Mouse (Mus musculus) left cerebral cortex, adult 11 months (tissue): ENCODE results near the gene Zc3h12a.

Experiments
- DNase-seq: peaks from one replicate; pipeline ENCODE4 v3.0.0; 2022; ENCODE audit warnings: low spot score

The Zc3h12a gene

DNA sequence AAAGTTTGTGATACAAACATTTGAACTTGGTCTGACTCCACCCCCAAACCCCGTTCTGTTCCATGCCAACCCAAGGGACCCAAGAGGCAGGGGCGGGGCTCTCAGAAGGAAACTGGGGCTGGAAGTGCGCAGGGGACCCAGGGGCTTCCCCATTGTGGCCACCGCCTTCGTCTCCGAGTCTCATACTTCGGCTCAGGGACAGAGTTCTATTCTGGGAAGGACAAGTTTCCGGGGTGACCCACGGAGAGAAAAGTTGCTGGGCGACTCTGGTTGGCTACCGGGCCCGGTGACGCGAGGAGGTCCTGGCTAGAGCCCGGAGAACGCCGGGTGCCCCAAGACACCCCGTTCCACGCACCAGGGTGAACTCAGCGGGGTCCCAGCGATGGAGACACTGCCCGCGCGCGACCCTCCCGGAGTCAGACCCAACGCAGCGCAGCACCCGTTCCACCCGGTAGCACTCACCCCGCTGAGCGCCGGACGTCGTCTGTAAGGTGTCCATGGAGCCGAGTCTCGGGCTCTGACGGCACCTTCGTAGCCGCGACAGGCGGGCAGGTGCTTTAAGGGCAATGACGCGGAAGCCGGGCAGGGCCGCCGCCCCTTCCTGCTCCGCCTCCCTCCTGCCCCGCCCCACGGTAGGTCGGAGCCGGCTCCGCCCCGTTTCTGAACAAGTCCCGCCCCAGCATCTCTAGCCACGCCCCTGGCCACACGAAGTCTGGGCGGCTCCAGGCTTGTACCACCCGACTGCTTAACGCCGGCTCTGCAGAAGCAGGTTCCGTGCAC, at the start of gene Zc3h12a:
Gene Zc3h12a, minus strand, starts transcription at position 536 of the 780 bp plus-strand sequence.
- DNase-seq = no peak

DNA sequence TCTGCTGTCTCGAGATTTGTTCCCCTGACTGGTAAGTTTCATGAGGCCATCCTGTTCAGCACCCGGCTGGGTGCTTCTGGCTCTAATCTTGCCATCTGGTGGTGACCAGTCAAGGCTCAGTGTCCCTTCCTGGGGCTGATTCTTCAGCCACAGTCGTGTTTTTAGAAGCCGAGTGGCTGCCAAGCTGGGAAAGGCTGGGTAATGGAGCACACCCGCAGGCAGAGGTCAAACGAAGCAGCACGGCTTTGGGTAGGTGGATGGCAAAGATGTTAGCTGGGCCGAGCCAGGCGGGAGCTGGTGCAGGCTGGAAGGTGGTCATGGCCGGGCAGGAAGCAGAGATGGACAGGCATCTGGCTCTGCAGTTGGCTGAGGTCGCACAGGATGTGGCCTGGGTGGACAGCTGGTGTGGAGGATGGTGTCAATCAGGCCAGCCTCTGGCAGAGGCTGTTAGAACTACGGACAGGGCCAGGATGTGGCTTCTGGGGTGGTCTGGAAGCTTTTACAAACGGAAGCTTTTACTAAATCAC, 49.1 kb upstream of the Zc3h12a start:
- DNase-seq = no peak

DNA sequence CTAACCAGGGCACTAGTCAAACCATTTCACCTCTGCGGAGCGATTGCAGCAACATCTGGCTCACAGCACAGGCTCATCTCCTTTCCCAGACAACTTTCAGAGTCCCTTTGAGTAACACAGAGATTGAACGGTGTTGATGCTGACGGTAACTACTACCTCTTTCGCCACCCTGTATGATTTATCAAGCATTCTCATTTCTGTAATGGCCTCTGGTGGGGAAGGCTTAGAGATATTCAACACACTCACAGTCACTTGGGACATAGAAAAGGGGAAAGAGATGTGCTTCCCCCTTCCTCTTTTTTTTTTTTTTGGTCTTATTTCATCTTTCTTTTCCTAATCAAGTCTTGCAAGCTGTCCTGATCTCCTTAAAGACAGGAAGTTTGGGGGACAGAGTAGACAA, 48.5 kb upstream of the Zc3h12a start:
- no peak for DNase-seq

DNA sequence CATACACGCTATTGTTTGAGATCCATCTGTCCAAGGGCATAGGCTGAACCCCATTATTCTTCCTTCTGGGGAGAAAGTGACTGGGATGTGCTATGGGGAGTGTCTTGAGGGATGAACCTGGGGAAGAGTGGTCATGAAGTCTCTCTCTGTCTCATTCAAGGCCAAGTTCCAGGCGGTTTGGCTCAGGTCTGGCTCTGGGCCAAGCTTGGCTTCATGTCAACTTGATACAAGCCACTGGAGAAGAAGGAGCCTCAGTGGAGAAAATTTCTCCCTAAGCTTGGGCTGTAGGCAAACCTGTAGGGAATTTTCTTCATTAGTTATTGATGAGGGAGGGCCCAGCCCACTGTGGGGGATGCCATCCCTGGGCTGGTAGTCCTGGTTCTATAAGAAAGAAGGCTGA, 48.0 kb upstream of the Zc3h12a start:
- DNase-seq = no peak

DNA sequence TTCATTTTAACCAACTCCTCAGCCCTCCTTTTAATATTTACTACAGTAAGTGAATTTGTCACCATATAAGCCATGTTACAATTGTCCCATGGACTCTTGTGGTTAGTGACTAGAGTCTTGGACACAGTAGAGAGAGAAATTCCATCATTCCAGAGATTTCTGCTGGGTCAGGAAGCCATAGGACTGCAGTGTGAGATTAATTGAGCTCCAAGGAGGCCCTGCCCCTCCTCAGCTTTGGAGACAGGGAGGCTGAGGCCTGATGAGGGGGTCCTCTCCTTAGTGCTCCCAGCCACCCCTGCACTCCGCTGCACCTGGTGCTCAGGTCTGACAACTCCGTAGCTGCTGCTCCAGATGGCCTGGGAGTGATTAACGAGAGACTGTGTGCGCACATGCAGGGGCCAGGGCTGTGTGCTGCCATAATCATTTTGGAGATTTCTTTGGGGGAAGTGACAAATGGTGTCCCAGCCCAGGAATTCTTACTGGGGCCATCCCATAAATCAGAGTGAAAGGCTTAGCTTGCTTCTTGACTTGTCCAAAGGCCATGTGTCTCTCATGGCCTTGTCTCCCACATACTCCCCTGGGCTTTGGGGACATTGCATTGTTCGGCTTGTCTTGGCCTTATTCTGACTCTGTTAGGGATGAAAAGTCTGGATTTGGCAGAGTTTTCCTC, 47.0 kb upstream of the Zc3h12a start:
- no peak for DNase-seq

DNA sequence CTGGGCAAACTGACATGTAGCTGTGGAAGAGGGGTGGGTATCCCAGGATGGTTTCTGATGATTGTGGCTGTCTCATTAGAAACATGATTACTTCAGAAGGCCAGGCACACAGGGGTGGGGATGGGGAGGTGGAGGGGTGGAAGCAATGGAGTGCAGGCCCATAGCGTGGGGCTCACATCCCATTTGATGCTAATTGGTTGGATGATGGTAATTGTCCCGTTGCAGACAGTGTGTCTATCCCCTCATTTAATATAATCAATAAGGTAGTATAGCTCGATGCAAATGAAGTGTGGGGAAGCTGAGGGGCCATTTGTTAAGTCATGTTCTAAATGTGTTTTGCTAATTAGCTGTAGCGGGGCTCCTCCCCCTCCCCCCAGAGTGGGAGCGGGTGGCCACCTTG, 45.5 kb upstream of the Zc3h12a start:
- DNase-seq = no peak

DNA sequence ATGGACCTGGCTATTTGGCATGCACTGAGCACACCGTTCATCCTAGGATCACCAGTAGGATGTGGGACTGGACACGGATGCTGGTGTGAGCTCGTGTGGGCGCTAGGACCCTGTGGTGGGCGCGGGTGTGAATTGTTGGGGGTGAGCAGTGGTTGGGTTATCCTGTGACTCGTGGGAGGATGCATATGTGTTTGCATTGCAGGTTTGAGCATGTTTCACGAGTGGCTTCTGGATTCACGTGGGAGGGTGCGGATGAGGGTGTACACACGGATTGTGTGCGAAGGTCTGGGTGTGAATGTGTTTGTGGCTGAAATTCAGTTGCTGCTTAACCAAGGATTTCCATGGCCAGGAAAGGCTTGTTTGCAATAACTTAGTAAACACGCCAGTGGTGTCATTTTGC, 45.1 kb upstream of the Zc3h12a start:
- no peak for DNase-seq

DNA sequence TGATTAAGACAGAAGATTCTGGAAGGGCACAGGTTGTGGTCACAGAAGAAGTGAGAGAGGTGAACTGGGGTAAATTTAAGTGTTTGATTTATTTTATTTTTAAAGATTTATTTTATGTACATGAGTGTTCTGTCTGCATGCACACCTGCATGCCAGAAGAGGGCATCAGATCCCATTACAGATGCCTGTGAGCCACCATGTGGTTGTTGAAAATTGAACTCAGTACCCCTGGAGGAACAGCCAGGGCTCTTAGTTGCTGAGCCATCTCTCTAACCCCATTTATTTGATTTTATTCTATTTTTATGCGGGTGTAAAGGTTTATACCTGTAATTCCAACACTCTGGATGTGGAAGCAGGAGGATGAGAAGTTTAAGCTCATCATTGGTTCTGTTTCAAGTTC, 40.1 kb upstream of the Zc3h12a start:
- DNase-seq = no peak

DNA sequence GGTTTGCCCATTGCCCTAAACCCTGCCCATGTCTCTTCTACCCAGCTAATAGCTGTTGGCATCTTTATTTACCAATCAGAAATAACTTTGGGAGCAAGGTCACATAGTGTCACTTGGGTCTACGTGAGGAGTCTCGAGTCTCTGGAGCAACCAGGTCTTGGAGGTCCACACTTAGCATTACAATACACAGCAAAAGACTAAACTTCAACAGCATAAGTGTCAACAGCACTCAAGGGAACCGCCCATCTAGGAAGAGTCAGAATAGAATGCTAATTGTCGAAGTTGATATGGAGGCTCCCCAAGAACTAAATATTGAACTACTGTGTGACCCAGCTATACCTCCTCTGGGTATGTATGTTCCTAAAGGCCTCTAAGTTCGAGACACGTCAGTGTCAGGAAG, 37.2 kb upstream of the Zc3h12a start:
- DNase-seq = no peak

DNA sequence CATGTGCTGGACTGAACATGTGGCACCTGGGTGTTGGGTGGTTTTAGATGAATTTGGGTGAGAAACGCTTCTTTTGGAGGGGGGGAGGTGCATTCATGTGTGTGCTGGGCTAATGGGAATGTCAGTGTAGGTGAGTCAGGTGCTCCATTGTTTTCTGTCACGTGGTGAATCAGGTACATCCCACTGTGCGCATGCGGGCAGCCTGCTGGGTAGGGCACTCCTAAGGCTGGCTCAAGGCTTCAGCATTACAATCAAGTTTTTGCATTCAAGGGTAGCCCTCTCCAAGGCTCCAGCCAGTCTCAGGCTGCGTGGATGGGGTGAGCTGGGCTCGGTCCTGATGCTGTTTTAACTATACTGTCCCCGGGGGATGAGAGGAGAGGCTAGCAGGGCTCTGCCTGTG, 35.1 kb upstream of the Zc3h12a start:
- no peak for DNase-seq

DNA sequence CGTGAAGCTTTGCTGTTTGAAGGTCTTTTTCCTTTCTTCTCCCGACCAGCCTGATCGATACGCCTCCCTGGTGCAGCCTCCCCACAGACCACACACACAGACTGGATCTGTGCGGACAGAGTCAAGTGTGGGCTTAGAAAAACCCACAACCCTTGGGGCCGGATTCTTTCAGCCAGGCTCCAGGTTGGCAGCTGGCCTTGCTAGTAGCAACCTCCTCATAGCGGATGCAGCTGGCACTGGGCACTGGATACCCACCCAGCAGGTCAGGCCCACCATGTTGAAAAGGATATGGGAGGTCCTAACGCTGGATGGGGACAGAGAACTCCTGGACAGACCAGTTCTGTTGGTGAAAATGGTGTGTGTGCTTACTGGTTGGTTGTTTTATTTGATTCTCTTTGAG, 33.8 kb upstream of the Zc3h12a start:
- DNase-seq = no peak

DNA sequence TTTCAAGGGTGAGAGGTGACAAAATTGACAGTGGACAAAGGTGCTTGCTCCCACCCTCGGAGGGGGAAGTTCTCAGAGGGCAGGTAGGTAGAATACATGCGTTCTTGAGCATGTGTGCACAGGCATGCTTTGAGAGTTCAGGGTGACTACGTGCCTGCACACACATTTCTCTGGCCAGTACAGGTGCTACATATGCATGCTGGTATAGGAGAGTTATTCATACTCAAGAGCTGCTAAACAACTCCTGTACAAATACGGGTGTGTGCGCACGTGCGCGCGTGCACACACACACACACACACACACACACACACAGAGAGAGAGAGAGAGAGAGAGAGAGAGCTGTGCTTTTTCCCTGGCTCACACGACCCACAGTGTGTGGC, 33.3 kb upstream of the Zc3h12a start:
- no peak for DNase-seq

DNA sequence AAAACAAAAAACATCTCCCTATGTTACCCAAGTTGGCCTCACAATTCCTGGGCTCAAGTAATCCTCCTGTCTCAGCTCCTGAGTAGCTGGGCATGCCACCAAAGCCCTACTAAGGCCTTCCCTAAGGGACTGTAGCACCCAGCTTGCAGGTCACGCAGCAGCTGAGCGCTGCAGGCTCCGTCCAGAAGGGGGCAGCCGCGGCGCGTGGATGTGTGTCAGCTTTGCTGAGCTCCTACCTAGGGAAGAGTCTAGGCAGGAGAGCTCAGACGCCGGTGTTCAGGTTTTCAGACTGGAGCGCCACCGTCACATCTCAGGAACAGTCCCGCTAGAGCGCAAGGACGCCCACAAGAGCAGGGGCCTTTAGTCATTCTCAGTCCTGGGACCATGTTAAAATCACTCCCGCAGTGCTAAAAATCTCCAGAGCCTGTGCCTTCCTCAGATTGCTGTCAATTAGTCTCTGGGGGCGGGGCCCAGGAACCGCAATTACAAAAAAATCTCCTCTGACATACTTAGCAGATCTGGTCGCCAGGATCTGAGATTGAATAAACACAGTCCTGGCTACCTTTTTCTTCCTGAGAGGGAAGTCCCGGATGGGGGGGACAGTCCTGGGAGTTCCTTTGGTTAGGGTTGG, 32.8 kb upstream of the Zc3h12a start:
- DNase-seq = peak; percentile 81

DNA sequence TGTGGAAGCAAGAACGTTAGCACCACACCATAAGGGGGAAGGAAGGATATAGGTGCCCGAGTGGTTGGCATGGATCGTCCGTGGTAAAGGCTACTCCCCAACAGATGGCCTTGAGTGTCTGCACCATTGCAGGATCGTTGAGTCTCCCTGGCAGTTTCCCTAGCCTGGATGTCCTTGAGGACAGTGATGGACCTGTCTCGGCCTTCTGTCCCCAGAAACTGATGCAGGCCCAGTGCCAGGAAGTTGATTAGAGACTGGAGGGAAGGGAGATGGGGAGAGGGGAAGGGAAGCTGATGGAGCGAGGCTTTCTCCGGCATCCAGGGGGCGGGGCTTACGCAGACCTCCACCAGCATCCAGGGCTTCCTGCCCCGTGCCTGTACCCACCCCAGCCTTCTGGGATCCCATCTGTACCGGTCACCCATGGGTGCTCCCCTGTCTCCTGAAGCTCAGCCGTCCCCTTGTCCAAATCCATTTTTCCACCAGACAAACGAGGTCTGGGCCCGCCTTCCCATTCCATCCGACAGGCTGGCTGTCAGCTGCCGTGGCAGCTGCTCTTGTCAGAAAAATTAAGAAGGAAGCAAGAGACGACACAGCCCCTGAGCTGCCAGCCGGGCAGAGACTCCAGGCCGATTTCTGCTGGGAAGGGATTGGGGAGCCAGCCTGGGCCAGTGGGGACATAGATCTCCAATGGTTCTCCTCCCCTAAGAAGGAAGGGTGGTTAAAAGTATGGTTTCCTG, 31.1 kb upstream of the Zc3h12a start:
- DNase-seq = no peak

DNA sequence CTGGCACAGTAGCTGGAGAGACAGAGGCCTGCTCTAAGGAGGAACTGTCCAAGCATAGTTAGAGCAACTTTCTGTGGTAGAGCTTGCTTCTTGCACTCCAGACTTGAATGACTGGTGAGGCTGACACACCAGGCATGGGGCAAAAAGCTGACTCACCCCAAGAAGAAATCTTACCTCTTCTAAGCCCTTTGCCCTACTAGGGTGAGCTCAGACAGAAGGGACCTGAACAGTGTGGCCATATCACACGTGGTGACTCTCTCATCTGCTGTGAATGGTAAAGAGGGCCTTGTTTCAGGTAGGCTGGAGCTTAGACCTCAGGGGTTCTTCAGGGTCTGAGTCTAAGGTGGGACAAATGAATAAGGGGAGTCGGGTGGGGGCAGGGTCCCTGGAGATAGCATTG, 30.4 kb upstream of the Zc3h12a start:
- no peak for DNase-seq

DNA sequence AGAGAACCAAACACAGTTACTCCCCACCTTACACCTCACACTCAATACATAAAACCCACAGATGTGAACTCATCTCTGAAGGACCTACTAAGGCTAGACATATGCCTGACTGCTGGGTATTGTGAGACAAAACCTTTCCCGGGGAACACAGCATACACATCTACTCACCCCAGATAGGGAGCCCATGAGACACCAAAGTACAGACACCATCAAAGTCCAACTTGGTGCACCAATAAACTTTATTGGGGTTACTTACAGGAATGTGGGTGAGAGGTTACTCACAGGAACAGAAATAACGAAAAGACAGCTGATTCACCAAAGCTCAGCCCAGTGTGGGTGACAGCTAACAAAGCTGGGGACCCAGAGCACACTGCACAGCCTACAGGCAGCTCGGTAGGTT, 29.7 kb upstream of the Zc3h12a start:
- DNase-seq = no peak

DNA sequence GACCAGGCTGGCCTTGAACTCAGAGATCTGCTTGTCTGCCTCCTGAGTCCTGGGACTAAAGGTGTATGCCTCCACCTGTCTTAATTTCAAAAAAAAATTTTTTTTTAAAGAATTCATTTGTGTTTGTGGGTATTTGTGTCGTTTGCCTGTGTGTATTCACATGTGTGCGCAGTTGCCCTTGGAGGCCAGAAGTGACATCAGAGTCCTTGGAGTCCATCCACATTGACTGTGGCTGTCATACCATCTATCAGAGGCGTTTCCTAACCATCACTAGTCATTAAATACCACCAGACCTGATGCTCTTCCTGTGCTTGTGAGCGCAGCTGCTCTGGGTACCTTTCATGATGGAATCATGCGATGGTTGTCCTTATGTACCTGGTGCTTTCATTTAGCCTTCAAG, 28.0 kb upstream of the Zc3h12a start:
- DNase-seq = no peak

DNA sequence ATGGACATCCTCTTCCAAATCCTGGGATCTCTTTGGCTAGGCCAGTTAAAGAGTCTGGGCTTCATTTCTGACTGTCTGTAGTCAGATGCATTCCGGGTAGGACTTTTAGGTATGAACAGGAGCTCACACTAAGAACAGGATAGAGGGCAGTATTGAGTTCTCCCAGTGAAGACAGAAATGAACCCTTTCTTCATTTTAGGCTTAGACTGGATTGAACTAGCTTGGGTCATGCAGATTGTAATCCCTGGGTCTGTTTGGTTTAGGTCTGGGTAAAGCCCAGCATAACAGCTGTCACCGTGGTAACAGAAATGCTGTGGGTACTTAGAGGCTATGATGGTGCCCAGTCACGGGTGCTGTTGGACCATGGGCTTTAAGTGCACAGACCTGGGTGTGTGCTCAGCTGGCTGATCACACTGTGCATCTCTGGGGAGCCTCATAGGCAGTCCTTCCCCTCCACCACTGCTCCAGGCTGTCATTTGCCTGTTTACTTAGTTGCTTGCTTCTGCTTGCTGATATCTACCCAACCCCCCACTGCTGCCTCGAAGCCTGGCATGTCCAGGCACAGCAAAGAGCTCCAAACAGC, 26.1 kb upstream of the Zc3h12a start:
- DNase-seq = no peak

DNA sequence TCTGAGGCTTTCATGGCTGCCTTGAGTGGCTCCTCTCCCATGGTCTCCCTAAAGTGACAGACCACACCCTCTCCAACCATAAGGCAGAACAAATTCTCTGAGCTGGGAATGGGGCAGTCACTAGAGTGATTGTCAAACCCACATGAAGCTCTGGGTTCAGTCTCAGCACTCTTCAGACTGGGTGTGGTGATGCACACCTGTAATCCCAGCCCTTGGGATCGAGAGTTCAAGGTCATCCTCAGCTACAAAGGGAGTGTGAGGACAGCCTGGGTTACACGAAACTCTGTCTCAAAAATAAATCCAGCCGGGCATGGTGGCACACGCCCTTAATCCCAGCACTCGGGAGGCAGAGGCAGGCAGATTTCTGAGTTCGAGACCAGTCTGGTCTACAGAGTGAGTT, 24.8 kb upstream of the Zc3h12a start:
- no peak for DNase-seq

DNA sequence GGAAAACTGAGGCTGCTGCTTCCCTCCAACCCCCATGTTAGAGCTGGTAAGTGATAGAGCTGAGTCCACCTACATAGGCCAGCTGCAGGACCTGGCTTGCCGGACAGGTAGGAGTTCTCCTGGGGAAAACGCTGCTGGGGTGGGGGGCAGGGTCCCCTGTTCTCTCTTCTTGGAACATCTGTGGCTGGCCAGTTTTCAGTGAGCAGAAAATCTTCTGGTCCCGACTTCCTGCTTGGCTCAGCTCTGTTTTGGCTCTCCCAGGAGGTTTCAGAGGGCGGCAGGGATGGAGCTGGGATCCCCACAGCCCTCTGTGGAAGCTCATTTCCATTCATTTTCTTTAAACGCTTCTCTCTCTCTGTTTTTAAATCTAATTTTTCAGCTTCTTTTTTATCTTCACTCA, 21.8 kb upstream of the Zc3h12a start:
- DNase-seq = no peak

DNA sequence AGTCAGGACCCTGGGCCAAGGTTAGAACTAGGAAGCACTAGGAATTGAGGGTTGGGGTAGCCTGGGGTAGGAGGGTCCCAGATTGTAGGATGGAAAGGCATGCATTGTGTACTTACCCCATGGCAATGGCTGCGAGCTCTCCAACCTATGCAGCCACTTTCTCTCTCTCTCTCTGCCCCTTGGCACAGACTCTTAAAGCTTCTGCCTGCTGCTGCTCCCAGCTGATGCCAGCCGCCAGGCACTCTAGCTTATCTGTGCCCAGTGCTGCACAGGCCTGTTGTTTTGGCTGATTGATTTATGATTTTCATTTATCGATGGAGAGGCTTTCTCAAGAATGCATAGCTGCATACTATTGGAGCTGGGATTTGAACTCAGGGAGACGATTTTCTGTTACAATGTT, 20.3 kb upstream of the Zc3h12a start:
- DNase-seq = no peak

DNA sequence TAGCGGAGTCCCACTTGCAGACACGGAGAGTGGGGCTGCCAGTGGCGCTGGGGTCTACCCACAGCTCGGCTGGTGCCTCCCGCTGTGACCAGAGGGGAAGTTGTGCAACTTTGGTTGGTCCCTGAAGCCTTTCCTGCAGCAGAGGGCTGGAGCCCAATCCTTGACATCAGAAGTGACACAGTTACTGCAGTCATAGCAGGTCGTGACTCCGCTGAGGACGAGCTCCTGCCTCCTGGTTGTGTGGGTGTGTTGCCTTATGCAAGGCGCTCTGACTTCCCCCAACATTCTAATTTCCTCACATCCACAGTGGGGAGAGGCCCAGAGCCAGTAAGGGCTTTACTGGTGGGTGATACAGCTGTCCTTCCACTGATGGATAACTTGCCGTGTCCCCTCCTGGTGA, 17.6 kb upstream of the Zc3h12a start:
- DNase-seq = no peak
